Mouse (Mus musculus): ENCODE measurements at regions not wholly inside any gene's neighbourhood (a gene's known extent, or its start where the extent isn't known, plus 50 kb on each side); places are given as distances from the start of the nearest gene placed in this dataset.
A peak's percentile ranks its signal among the peaks of the same experiment; 100 is the strongest.

DNA sequence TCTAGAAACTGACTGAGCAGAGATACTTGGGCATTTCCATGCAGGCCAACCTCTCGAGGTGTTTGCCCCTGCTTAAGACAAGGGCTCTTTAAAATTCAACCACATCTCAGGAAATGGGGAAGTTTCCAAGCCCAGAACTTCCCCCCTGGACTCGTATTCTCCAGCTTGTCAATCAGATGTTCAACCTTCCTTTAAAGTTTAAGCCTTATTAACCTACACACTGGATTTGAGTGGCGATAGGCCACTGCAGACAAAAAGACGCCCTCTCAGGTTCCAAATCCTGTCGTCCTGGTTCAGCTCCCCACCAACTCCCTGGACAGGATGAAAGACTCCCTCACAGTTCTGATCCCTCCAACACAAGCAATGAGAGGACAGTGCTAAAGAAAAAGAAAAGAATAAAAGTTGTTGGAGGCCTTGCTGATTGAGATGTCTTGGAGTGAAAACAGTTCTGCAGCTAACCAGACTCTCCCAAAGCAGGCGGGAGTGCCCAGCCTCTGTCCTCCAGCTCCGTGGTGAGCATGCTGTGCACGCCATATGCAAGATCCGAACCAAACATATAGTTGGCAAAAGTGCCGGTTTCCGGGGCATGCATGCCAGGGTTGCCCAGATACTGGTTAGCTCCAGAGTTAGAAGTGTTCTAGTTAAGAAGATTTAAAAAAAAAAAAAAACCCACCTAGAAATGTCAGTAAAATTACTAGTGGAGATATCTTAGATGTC lies 298.3 kb downstream of the Mycn start:
- no peak for ATAC-seq (ENCODE audit: low TSS enrichment)

GRCm38 (mm10) chr12:12635308-12635707 lies 306.4 kb downstream of the Mycn start:
- no peak for ATAC-seq (ENCODE audit: low TSS enrichment)

- ATAC-seq (ENCODE audit: low TSS enrichment): no peak
These were observed 314.1 kb downstream of the Mycn start for GRCm38 (mm10) chr12:12627597-12627996.

- ATAC-seq (ENCODE audit: low TSS enrichment): no peak
These were observed 315.9 kb downstream of the Mycn start for GRCm38 (mm10) chr12:12625788-12626187.

GRCm38 (mm10) chr12:12622712-12623292 lies 318.9 kb downstream of the Mycn start:
- ATAC-seq (ENCODE audit: low TSS enrichment): peak; percentile 97

DNA sequence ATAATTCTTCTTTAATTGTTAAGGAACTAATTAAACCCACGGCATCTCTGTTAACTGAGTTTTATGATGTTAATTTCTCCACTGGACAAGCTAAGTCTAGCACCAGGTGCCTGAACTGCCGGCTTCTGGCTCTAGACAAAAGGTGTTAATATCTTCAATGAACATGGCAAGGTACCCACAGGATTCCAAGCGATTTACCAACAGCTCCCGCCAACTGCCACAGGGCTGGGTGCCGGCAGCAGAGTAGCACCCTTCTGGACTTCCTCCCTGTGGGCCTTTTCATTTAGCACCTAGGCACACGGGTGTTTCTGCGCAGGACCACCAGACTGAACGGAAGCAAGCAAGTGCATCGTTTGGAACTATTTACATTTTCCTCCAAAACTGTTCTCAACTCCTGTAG lies 320.2 kb downstream of the Mycn start:
- no peak for ATAC-seq (ENCODE audit: low TSS enrichment)

DNA sequence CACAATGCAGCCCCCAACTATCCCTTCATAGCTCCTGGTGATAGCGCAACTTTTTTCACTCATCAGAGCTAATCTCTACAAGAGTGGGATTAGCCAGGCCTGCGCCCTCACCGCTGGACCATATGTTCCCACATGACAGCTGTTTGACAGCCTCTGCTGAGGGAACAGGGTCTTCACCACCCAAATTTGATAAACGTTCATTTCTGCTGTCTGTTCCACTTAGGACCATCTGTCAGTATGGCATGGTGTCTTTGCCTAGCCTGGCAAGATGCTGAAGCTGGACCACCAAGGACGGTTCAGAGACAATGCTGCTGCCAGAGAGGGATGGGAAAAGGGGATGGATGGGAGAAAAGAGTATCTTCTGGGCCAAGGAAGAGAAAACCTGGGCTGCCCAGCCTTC lies 321.4 kb downstream of the Mycn start:
- no peak for ATAC-seq (ENCODE audit: low TSS enrichment)

GRCm38 (mm10) chr12:12619431-12619830 lies 322.3 kb downstream of the Mycn start:
- ATAC-seq (ENCODE audit: low TSS enrichment): no peak

GRCm38 (mm10) chr12:12612520-12612919 lies 329.2 kb downstream of the Mycn start:
- no peak for ATAC-seq (ENCODE audit: low TSS enrichment)

DNA sequence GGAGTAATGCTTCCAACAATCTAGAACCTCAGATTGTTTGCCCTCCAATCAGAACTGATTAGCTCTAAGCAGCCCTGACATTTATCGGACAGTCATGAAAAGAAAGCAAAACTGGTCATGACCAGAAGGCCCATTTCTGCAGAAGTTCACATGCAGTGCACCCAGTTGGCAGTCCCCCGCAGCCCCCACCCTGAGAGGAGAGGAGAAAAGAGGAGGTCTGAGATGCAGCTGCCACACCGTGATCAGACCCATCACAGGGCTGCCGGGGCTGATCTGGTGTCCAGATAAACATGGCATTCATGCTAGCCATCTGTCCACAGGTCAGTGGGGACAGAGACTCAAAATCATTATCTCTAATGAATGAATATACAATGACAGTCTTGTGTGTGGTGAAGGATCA lies 330.9 kb downstream of the Mycn start:
- no peak for ATAC-seq (ENCODE audit: low TSS enrichment)

DNA sequence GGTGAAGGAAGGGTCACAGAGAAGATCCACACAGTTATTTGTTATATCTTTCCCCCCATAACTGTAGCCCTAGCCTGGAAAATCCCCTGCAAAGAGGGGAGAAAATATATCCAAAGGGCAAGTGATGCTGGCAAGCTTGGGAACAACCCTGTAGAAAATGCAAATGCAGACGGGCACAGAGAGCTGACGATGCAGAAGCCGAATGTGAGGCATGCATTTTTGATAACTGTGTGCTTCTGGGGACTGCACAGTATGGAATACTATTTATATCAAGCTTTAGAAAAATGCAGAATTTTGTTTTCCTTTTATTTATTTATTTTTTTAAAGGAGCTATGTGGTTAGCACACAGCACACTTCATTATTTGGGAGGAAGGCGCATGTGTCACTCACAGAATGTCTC lies 333.7 kb downstream of the Mycn start:
- peak; percentile 81 for ATAC-seq (ENCODE audit: low TSS enrichment)

DNA sequence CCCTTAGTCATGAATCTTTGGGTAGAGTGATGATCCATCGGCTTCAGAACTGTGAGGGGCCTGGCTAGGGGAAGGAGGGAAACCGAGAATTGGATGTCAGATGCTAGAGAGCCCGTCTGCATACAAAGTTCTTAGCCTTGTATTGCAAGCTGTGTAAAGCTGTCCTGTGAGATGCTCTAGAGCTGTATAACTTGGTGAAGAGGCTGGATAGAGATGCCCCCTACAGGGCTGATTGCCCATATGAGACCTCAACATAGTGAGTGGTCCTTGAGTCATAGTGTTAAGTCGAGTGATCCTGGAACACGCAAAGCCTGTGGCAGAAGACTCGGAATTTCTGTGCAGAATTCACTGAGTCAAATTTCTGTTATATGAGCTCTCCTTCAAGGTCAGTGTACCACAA lies 334.8 kb downstream of the Mycn start:
- no peak for ATAC-seq (ENCODE audit: low TSS enrichment)

- ATAC-seq (ENCODE audit: low TSS enrichment): peak; percentile 51; the same call in 1 of the 2 replicates
These were observed 336.2 kb downstream of the Mycn start for GRCm38 (mm10) chr12:12605495-12605894.

- ATAC-seq (ENCODE audit: low TSS enrichment): no peak
These were observed 339.4 kb downstream of the Fam49a start for GRCm38 (mm10) chr12:12601362-12601761.

DNA sequence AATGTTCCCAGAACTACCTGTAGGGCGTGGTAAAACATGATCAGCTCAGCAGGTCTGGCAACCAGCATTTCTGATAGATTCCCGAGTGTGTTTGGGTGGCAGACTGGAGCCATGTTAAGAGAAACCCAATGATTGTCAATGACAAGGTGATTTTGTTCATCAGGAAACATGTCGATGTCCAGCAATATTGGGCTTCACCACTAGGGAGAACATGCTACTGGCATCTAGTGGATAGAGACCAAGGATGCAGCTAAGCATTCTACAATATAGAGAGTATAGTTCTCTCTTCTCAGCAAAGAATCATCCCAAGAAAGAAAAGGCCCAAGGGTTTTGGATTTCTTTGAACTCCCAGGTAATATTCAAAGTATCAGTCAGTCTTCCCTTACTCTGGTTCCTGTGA lies 333.5 kb downstream of the Fam49a start:
- ATAC-seq (ENCODE audit: low TSS enrichment): no peak

GRCm38 (mm10) chr12:12594567-12594966 lies 332.6 kb downstream of the Fam49a start:
- no peak for ATAC-seq (ENCODE audit: low TSS enrichment)

DNA sequence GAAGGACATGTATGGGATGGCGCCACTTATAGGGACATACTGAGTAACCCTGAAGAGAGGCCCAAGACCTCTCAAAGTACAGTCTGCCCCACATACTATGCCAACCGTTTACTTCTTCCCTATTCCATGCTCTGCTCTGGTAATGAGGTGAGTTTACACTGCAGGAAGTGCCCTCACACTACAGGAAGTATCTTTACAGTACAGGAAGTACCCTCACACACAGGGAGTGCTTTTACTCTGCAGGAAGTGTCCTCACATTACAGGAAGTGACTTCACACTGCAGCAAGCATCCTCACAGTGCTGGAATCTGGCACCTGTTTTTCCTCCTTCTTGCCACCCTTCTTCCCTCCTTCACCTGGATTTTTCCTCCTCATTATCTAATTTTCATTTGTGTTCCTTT lies 331.4 kb downstream of the Fam49a start:
- no peak for ATAC-seq (ENCODE audit: low TSS enrichment)

GRCm38 (mm10) chr12:12590753-12591291 lies 328.9 kb downstream of the Fam49a start:
- ATAC-seq (ENCODE audit: low TSS enrichment): peak; percentile 69; the same call in 1 of the 2 replicates

GRCm38 (mm10) chr12:12588771-12589370 lies 326.9 kb downstream of the Fam49a start:
- ATAC-seq (ENCODE audit: low TSS enrichment): no peak

DNA sequence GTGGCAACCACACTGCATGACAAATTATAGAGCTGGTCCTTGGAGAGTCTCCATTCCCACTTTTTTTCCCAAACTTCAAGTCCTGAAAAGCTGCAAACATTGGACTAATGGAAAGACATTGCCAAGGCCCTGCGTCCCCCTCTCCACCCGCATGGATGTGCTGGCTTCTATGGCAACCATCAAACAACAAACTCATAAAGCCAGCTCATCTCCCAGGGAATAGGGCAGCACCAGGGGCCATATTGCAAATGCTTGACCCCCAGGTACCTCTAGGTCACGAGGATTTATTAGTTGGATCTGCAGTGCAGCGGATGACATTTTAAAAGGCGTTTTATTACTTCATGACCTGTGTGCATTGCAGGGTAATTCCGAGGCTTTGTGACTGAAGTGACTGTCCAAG lies 324.5 kb downstream of the Fam49a start:
- no peak for ATAC-seq (ENCODE audit: low TSS enrichment)

DNA sequence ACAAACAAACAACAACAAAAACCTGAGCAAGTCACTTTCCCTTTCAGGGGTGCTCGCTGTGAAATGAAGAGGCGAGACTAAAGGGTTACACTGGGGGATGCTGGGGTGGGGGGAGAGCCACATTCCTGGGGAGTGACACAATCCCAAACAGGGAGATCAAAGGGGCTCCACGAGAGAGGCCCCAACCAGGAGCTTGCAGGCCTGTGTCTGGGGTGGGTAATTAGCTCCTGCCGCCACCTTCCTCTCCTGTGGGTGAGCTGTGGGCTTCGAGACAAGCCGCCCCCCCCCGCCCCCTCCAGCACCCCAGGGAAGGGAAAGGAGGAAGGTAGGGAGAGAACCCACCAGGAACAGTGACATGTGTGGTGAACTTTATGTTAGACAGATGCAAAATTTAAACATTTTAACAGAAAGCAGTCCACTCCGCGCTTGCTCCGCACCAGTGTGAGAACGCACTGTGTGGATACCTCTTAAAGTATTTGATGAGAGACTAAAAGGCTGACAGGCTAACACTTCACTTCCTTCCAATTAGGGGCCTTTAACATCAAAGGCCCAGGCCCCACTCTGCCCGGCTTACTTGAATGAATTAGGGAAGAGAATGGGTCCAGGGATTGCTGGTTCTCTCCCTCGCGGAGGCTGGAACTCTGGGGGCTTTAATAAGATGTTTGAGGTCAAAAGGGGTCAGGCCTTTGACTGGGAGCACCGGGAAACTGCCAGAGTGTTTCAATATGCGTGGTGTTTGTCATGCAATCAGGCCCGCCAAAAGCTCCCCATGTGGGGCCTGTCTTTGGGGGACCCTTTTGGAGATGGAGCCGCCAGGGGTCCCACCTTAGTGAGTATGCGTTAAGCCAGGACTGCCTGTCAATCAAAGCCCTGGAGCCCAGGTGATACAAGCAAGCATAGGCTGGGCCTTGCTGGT lies 319.6 kb downstream of the Fam49a start:
- no peak for ATAC-seq (ENCODE audit: low TSS enrichment)

GRCm38 (mm10) chr12:12580763-12581178 lies 318.8 kb downstream of the Fam49a start:
- no peak for ATAC-seq (ENCODE audit: low TSS enrichment)
